Mouse (Mus musculus) stomach, postnatal 0 days (tissue): ENCODE data around the gene Trim25.

Source experiments
- CTCF ChIP-seq: IDR thresholded peaks from 2 replicates; pipeline ENCODE4 v1.5.1; 2016; ENCODE audit warnings: antibody characterized with exemption, low read depth, mild to moderate bottlenecking, moderate library complexity
- EP300 ChIP-seq: optimal IDR thresholded peaks from 2 replicates; pipeline ENCODE3; 2016; ENCODE audit warnings: antibody characterized with exemption

- TF ChIP-seq CTCF = peak; percentile 47
- no peak for TF ChIP-seq EP300
Measured at GRCm38 (mm10) chr11:89034592-89034991, 35.4 kb downstream of the Trim25 start.
